Mouse (Mus musculus): ENCODE measurements at regions not wholly inside any gene's neighbourhood (a gene's known extent, or its start where the extent isn't known, plus 50 kb on each side); places are given as distances from the start of the nearest gene placed in this dataset.
"Not testable (repeated sequence)": the region's sequence is repeated elsewhere in the genome, so short reads cannot be mapped to it uniquely, and the experiment has no call there.

GRCm38 (mm10) chr3:34709553-34709952 lies 59.3 kb downstream of the Sox2 start:
- no peak for DNase-seq (ENCODE audit: low read depth)

GRCm38 (mm10) chr3:34712137-34712536 lies 61.9 kb downstream of the Sox2 start:
- not testable (repeated sequence) for DNase-seq (ENCODE audit: low read depth)

- no peak for DNase-seq (ENCODE audit: low read depth)
Observed at GRCm38 (mm10) chr3:34722506-34722905, 72.3 kb downstream of the Sox2 start.

GRCm38 (mm10) chr3:34726955-34727354 lies 76.8 kb downstream of the Sox2 start:
- DNase-seq (ENCODE audit: low read depth): no peak

GRCm38 (mm10) chr3:34728282-34728681 lies 78.1 kb downstream of the Sox2 start:
- no peak for DNase-seq (ENCODE audit: low read depth)

- DNase-seq (ENCODE audit: low read depth): no peak
Observed at GRCm38 (mm10) chr3:34734966-34735365, 84.8 kb downstream of the Sox2 start.

GRCm38 (mm10) chr3:34738001-34738400 lies 87.8 kb downstream of the Sox2 start:
- DNase-seq (ENCODE audit: low read depth): no peak

GRCm38 (mm10) chr3:34738938-34739337 lies 88.7 kb downstream of the Sox2 start:
- no peak for DNase-seq (ENCODE audit: low read depth)

- DNase-seq (ENCODE audit: low read depth): no peak
Observed at GRCm38 (mm10) chr3:34739693-34740092, 89.5 kb downstream of the Sox2 start.

GRCm38 (mm10) chr3:34740110-34740509 lies 89.9 kb downstream of the Sox2 start:
- no peak for DNase-seq (ENCODE audit: low read depth)

GRCm38 (mm10) chr3:34745181-34745736 lies 95.1 kb downstream of the Sox2 start:
- no peak for DNase-seq (ENCODE audit: low read depth)

GRCm38 (mm10) chr3:34747499-34748093 lies 97.4 kb downstream of the Sox2 start:
- no peak for DNase-seq (ENCODE audit: low read depth)

- DNase-seq (ENCODE audit: low read depth): no peak
Observed at GRCm38 (mm10) chr3:34749989-34750388, 99.8 kb downstream of the Sox2 start.

- no peak for DNase-seq (ENCODE audit: low read depth)
Observed at GRCm38 (mm10) chr3:34751551-34751950, 101.3 kb downstream of the Sox2 start.

GRCm38 (mm10) chr3:34753557-34753956 lies 103.4 kb downstream of the Sox2 start:
- no peak for DNase-seq (ENCODE audit: low read depth)

GRCm38 (mm10) chr3:34754781-34755180 lies 104.6 kb downstream of the Sox2 start:
- no peak for DNase-seq (ENCODE audit: low read depth)

- DNase-seq (ENCODE audit: low read depth): not testable (repeated sequence)
Observed at GRCm38 (mm10) chr3:34755282-34755681, 105.1 kb downstream of the Sox2 start.

- DNase-seq (ENCODE audit: low read depth): no peak
Observed at GRCm38 (mm10) chr3:34756632-34757031, 106.4 kb downstream of the Sox2 start.

- DNase-seq (ENCODE audit: low read depth): no peak
Observed at GRCm38 (mm10) chr3:34757130-34757529, 106.9 kb downstream of the Sox2 start.

GRCm38 (mm10) chr3:34757813-34758510 lies 107.8 kb downstream of the Sox2 start:
- DNase-seq (ENCODE audit: low read depth): no peak

GRCm38 (mm10) chr3:34759942-34760640 lies 109.9 kb downstream of the Sox2 start:
- no peak for DNase-seq (ENCODE audit: low read depth)

GRCm38 (mm10) chr3:34761162-34761769 lies 111.1 kb downstream of the Sox2 start:
- DNase-seq (ENCODE audit: low read depth): no peak

Data from NIH3T3 (cell line).